Mouse (Mus musculus): ENCODE results near the gene Asl. TPM values are rescaled to one million over a fixed set of nuclear protein-coding genes. Genes with fewer than 3 reads are reported as not detected.
A peak's percentile ranks its signal among the peaks of the same experiment; 100 is the strongest.
"Not testable (repeated sequence)": the region's sequence is repeated elsewhere in the genome, so short reads cannot be mapped to it uniquely, and the experiment has no call there.

Asl gene
- total RNA-seq, 4 experiments from 2014 or later: 18.9 to 38.2 (median 26.3) TPM

- no peak for DNase-seq (ENCODE audit: low spot score in 2 of 2)
Measured at GRCm38 (mm10) chr5:130046589-130046988, 17.5 kb upstream of the Asl start.

- no peak for DNase-seq (ENCODE audit: low spot score in 2 of 2)
Measured at GRCm38 (mm10) chr5:130046100-130046499, 17.1 kb upstream of the Asl start.

GRCm38 (mm10) chr5:130044201-130044695 lies 15.2 kb upstream of the Asl start:
- DNase-seq (ENCODE audit: low spot score in 2 of 2): peak; percentile 55 to 60

- no peak for DNase-seq (ENCODE audit: low spot score in 2 of 2)
Measured at GRCm38 (mm10) chr5:130043741-130044140, 14.7 kb upstream of the Asl start.

GRCm38 (mm10) chr5:130041262-130041661 lies 12.2 kb upstream of the Asl start:
- no peak for DNase-seq (ENCODE audit: low spot score in 2 of 2)

GRCm38 (mm10) chr5:130040797-130041196 lies 11.8 kb upstream of the Asl start:
- no peak for DNase-seq (ENCODE audit: low spot score in 2 of 2)

- peak in 1 of 2 experiments; percentile 69 for DNase-seq (ENCODE audit: low spot score in 2 of 2)
Measured at GRCm38 (mm10) chr5:130037752-130038455, 8.9 kb upstream of the Asl start.

GRCm38 (mm10) chr5:130036300-130036699 lies 7.3 kb upstream of the Asl start:
- not testable (repeated sequence) for DNase-seq (ENCODE audit: low spot score in 2 of 2)

GRCm38 (mm10) chr5:130033869-130034268 lies 4.8 kb upstream of the Asl start:
- DNase-seq (ENCODE audit: low spot score in 2 of 2): no peak

- no peak for DNase-seq (ENCODE audit: low spot score in 2 of 2)
Measured at GRCm38 (mm10) chr5:130031410-130032390, 2.7 kb upstream of the Asl start.

GRCm38 (mm10) chr5:130027696-130028095 lies 1.4 kb downstream of the Asl start:
- no peak for DNase-seq (ENCODE audit: low spot score in 2 of 2)

GRCm38 (mm10) chr5:130027134-130027533 lies 1.9 kb downstream of the Asl start:
- no peak for DNase-seq (ENCODE audit: low spot score in 2 of 2)

GRCm38 (mm10) chr5:130023767-130024539 lies 5.1 kb downstream of the Asl start:
- DNase-seq (ENCODE audit: low spot score in 2 of 2): peak; percentile 67 to 70

- no peak for DNase-seq (ENCODE audit: low spot score in 2 of 2)
Measured at GRCm38 (mm10) chr5:130023067-130023766, 5.8 kb downstream of the Asl start.

- DNase-seq (ENCODE audit: low spot score in 2 of 2): no peak
Measured at GRCm38 (mm10) chr5:130022366-130022765, 6.7 kb downstream of the Asl start.

GRCm38 (mm10) chr5:130021361-130021966 lies 7.6 kb downstream of the Asl start:
- DNase-seq (ENCODE audit: low spot score in 2 of 2): no peak

GRCm38 (mm10) chr5:130019461-130019860 lies 9.6 kb downstream of the Asl start:
- no peak for DNase-seq (ENCODE audit: low spot score in 2 of 2)

- DNase-seq (ENCODE audit: low spot score in 2 of 2): no peak
Measured at GRCm38 (mm10) chr5:130015104-130015503, 13.9 kb downstream of the Asl start.

- DNase-seq (ENCODE audit: low spot score in 2 of 2): no peak
Measured at GRCm38 (mm10) chr5:130010961-130011360, 18.1 kb downstream of the Asl start.

- DNase-seq (ENCODE audit: low spot score in 2 of 2): no peak
Measured at GRCm38 (mm10) chr5:130009784-130010183, 19.3 kb downstream of the Asl start.
